Mouse (Mus musculus) bone marrow, adult 2 months (tissue): ENCODE measurements around the gene Bri3bp.

Experiments
- CTCF ChIP-seq: fragments of 200-500 bp; IDR thresholded peaks from 2 replicates; pipeline ENCODE4 v1.5.1; 2011; ENCODE audit warnings: low read length, control low read depth; ENCODE audit not compliant: control insufficient read depth, insufficient read depth
- POLR2A ChIP-seq: fragments of 200-500 bp; IDR thresholded peaks from 2 replicates; pipeline ENCODE4 v1.6.1; 2011; ENCODE audit warnings: low read depth, mild to moderate bottlenecking, control low read depth, low read length, borderline replicate concordance; ENCODE audit not compliant: control insufficient read depth

DNA sequence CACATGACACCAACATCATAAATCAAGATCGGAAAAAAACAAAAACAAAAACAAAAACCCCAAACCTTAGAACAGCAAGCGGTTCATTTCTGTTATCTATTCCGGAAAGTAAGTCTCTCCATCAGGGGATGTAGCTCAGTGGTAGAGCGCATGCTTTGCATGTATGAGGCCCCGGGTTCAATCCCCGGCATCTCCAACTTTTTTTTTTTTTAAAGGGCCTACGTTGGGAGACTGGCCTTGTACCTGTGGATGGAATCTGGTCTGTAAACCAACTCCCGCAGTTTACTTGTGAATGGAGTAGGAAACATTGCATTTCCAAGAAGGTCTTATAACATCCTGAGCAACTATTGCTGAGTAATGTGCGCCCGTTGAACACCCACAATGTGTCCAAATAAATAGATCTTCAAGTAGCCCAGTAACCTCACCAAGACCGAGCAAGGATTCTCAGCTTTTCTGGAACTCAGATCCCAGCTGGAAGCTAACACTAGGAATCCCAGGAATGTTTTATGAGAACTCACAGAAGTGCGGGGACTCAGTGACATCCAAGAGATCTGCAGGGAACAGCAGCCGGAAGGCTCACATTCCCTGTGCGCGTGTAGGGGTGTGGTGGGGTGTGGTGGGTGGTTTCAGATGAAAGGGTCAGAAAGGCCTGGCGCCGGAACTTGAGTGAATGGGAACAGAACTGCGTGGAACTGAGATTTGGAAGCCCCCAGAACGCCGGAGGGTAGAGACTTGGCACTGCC is 31.8 kb upstream of the Bri3bp start:
- no peak for TF ChIP-seq CTCF
- TF ChIP-seq POLR2A = no peak
